Mouse (Mus musculus): ENCODE measurements around the gene Polr1c. TPM values are rescaled to one million over a fixed set of nuclear protein-coding genes. Genes with fewer than 3 reads are reported as not detected.

Polr1c gene
- total and polyA plus RNA-seq, 3 experiments: 195 to 197 TPM; not detected in 1

GRCm38 (mm10) chr17:46266986-46267385 is 19.1 kb upstream of the Polr1c start:
- TF ChIP-seq ELF1 (IDR thresholded peaks at IDR 0.05; ENCODE audit: low read depth, low read length): no peak
- TF ChIP-seq POLR2AphosphoS2 (IDR thresholded peaks at IDR 0.05; ENCODE audit: low read length): no peak
- TF ChIP-seq SIN3A (IDR thresholded peaks at IDR 0.05; ENCODE audit: low read length): no peak
- no peak for TF ChIP-seq TBP (IDR thresholded peaks at IDR 0.05; ENCODE audit: low read depth, low read length)
- TF ChIP-seq SMC3 (IDR thresholded peaks at IDR 0.05; ENCODE audit: low read depth, low read length): no peak
- no peak for TF ChIP-seq POLR2A (IDR thresholded peaks at IDR 0.05; ENCODE audit: control insufficient read depth in 1 of 2, insufficient read depth in 1 of 2, low read depth in 1 of 2, low read length in 2 of 2, poor library complexity in 1 of 2)
- TF ChIP-seq MEF2A (IDR thresholded peaks at IDR 0.05; ENCODE audit: extremely low read depth, insufficient replicate concordance, low read depth, low read length, poor library complexity, severe bottlenecking): no peak
- no peak for TF ChIP-seq MAFK (IDR thresholded peaks at IDR 0.05; ENCODE audit: borderline replicate concordance, low read depth, low read length)
- no peak for TF ChIP-seq EP300 (IDR thresholded peaks at IDR 0.05; ENCODE audit: low read depth in 1 of 2, low read length in 2 of 2)
- TF ChIP-seq ETS1 (IDR thresholded peaks at IDR 0.05; ENCODE audit: low read depth, low read length): no peak
- TF ChIP-seq USF1 (IDR thresholded peaks at IDR 0.05; ENCODE audit: low read depth, low read length): no peak
- TF ChIP-seq JUND (IDR thresholded peaks at IDR 0.05; ENCODE audit: low read depth, low read length): no peak
- no peak for TF ChIP-seq ZNF384 (IDR thresholded peaks at IDR 0.05; ENCODE audit: low read depth, low read length)
- TF ChIP-seq USF2 (IDR thresholded peaks at IDR 0.05; ENCODE audit: borderline replicate concordance in 1 of 2, insufficient read depth in 1 of 2, low read depth in 1 of 2, low read length in 2 of 2): no peak
- TF ChIP-seq MAZ (IDR thresholded peaks at IDR 0.05; ENCODE audit: low read depth, low read length): no peak
- no peak for TF ChIP-seq NELFE (IDR thresholded peaks at IDR 0.05; ENCODE audit: low read depth, low read length)
- no peak for TF ChIP-seq E2F4 (IDR thresholded peaks at IDR 0.05; ENCODE audit: borderline replicate concordance, low read depth, low read length)
- no peak overlapping the region for H3K9ac ChIP-seq (ENCODE audit: control insufficient read depth, low read depth, low read length, poor library complexity, severe bottlenecking)
- peaks cover 0 to 8% of the 10 kb centered on the region in 2 experiments; a peak in 2 of 4 replicates for H3K36me3 ChIP-seq (ENCODE audit: control insufficient read depth in 1 of 2, insufficient read depth in 2 of 2, low read length in 2 of 2)
- H3K27ac ChIP-seq (ENCODE audit: control insufficient read depth, low read depth, low read length): no peak overlapping the region
- no peaks in the 10 kb centered on the region for H3K27me3 ChIP-seq (ENCODE audit: control insufficient read depth in 1 of 2, insufficient read depth in 2 of 2, low read length in 2 of 2)
- no peak overlapping the region for H3K4me3 ChIP-seq (ENCODE audit: control insufficient read depth in 1 of 2, insufficient read depth in 1 of 2, low read depth in 2 of 2, low read length in 2 of 2)
- H3K4me1 ChIP-seq (ENCODE audit: control insufficient read depth in 1 of 2, insufficient read depth in 2 of 2, low read length in 2 of 2): no peaks in the 10 kb centered on the region
- no peak for DNase-seq (ENCODE audit: low read depth, low spot score)
- no peaks in the 10 kb centered on the region for H3K9me3 ChIP-seq (replicated peaks; ENCODE audit: insufficient read depth, low read length)
- no peaks in the 10 kb centered on the region for H3K79me2 ChIP-seq (ENCODE audit: control insufficient read depth, insufficient read depth, low read length, poor library complexity)

GRCm38 (mm10) chr17:46265918-46266618 is 18.2 kb upstream of the Polr1c start:
- no peak overlapping the region for H3K4me3 ChIP-seq (ENCODE audit: control insufficient read depth in 1 of 2, insufficient read depth in 1 of 2, low read depth in 2 of 2, low read length in 2 of 2)
- no peaks in the 10 kb centered on the region for H3K79me2 ChIP-seq (ENCODE audit: control insufficient read depth, insufficient read depth, low read length, poor library complexity)
- H3K36me3 ChIP-seq (ENCODE audit: control insufficient read depth in 1 of 2, insufficient read depth in 2 of 2, low read length in 2 of 2): peaks cover 0 to 8% of the 10 kb centered on the region in 2 experiments; a peak in 2 of 4 replicates
- no peaks in the 10 kb centered on the region for H3K4me1 ChIP-seq (ENCODE audit: control insufficient read depth in 1 of 2, insufficient read depth in 2 of 2, low read length in 2 of 2)
- no peaks in the 10 kb centered on the region for H3K9me3 ChIP-seq (replicated peaks; ENCODE audit: insufficient read depth, low read length)
- DNase-seq (ENCODE audit: low read depth, low spot score): peak; percentile 69
- no peak overlapping the region for H3K9ac ChIP-seq (ENCODE audit: control insufficient read depth, low read depth, low read length, poor library complexity, severe bottlenecking)
- no peak overlapping the region for H3K27ac ChIP-seq (ENCODE audit: control insufficient read depth, low read depth, low read length)
- H3K27me3 ChIP-seq (ENCODE audit: control insufficient read depth in 1 of 2, insufficient read depth in 2 of 2, low read length in 2 of 2): no peaks in the 10 kb centered on the region
- TF ChIP-seq KAT2A (conservative IDR thresholded peaks at IDR 0.05; ENCODE audit: low read depth, low read length): no peak
- TF ChIP-seq CHD2 (IDR thresholded peaks at IDR 0.05; ENCODE audit: low read length): no peak
- TF ChIP-seq ZC3H11A (IDR thresholded peaks at IDR 0.05; ENCODE audit: low read depth, low read length): peak; percentile 62
- no peak for TF ChIP-seq TBP (IDR thresholded peaks at IDR 0.05; ENCODE audit: low read depth, low read length)
- TF ChIP-seq CHD1 (IDR thresholded peaks at IDR 0.05; ENCODE audit: low read depth, low read length): no peak
- TF ChIP-seq ELF1 (IDR thresholded peaks at IDR 0.05; ENCODE audit: low read depth, low read length): no peak
- TF ChIP-seq CTCF (IDR thresholded peaks at IDR 0.05 in 2 of 3, conservative IDR thresholded peaks at IDR 0.05 in 1 of 3; ENCODE audit: control insufficient read depth in 1 of 3, insufficient read depth in 1 of 3, low read depth in 2 of 3, low read length in 3 of 3, poor library complexity in 1 of 3, severe bottlenecking in 1 of 3): peak; percentile 81 to 89 (median 87)
- TF ChIP-seq POLR2AphosphoS5 (IDR thresholded peaks at IDR 0.05; ENCODE audit: borderline replicate concordance, low read depth, low read length): no peak
- TF ChIP-seq UBTF (IDR thresholded peaks at IDR 0.05; ENCODE audit: borderline replicate concordance, insufficient read depth, low read depth, low read length): no peak
- TF ChIP-seq USF2 (IDR thresholded peaks at IDR 0.05; ENCODE audit: borderline replicate concordance in 1 of 2, insufficient read depth in 1 of 2, low read depth in 1 of 2, low read length in 2 of 2): no peak
- no peak for TF ChIP-seq MYB (IDR thresholded peaks at IDR 0.05; ENCODE audit: low read depth, low read length)
- no peak for TF ChIP-seq MXI1 (IDR thresholded peaks at IDR 0.05; ENCODE audit: low read depth, low read length)
- TF ChIP-seq GABPA (IDR thresholded peaks at IDR 0.05; ENCODE audit: low read depth, low read length): no peak
- TF ChIP-seq RAD21 (IDR thresholded peaks at IDR 0.05; ENCODE audit: low read depth, low read length): peak; percentile 85
- no peak for TF ChIP-seq MYC (IDR thresholded peaks at IDR 0.05; ENCODE audit: low read depth, low read length)
- no peak for TF ChIP-seq ZMIZ1 (IDR thresholded peaks at IDR 0.05; ENCODE audit: low read depth, low read length)
- TF ChIP-seq SIN3A (IDR thresholded peaks at IDR 0.05; ENCODE audit: low read length): no peak
- no peak for TF ChIP-seq GATA1 (IDR thresholded peaks at IDR 0.05; ENCODE audit: low read depth, low read length)

Data from MEL (cell line).